Mouse (Mus musculus) kidney, postnatal 0 days (tissue): ENCODE data around the gene Pbx2. TPM values are rescaled to one million over a fixed set of nuclear protein-coding genes. Genes with fewer than 3 reads are reported as not detected.
"Not testable (repeated sequence)": the region's sequence is repeated elsewhere in the genome, so short reads cannot be mapped to it uniquely, and the experiment has no call there.

Experiments used
- ATAC-seq: fragments of 200-750 bp; cut with Nextera tagmentation; replicated peaks from 2 replicates; pipeline ENCODE4 v1.8.0; 2017; ENCODE audit warnings: low read depth, moderate number of reproducible peaks, moderate TSS enrichment, moderate library complexity; ENCODE audit not compliant: low FRiP score
- DNase-seq: peaks from one replicate; pipeline ENCODE4 v3.0.0-alpha.2; 2016; ENCODE audit warnings: low spot score
- H3K27ac ChIP-seq: fragments of 300-500 bp; sonication (generic); 2 replicates; pipeline ENCODE4 v1.5.1; 2014; ENCODE audit warnings: mild to moderate bottlenecking
- H3K27me3 ChIP-seq: fragments of 300-500 bp; sonication (generic); 2 replicates; pipeline ENCODE4 v1.6.1; 2014; ENCODE audit warnings: low read length, mixed read lengths; ENCODE audit not compliant: insufficient read depth
- H3K36me3 ChIP-seq: fragments of 300-500 bp; sonication (generic); 2 replicates; pipeline ENCODE4 v1.6.1; 2014; ENCODE audit warnings: low read length, mixed read lengths; ENCODE audit not compliant: insufficient read depth
- H3K4me1 ChIP-seq: fragments of 300-500 bp; sonication (generic); replicated peaks from 2 replicates; pipeline ENCODE4 v1.6.1; 2014; ENCODE audit warnings: antibody characterized with exemption, low read length, mixed read lengths; ENCODE audit not compliant: insufficient read depth
- H3K4me2 ChIP-seq: fragments of 300-500 bp; sonication (generic); 2 replicates; pipeline ENCODE4 v1.6.1; 2014; ENCODE audit warnings: mild to moderate bottlenecking, low read length, moderate library complexity, mixed read lengths
- H3K4me3 ChIP-seq: fragments of 300-500 bp; sonication (generic); replicated peaks from 2 replicates; pipeline ENCODE4 v1.5.1; 2014; ENCODE audit warnings: low read depth, low read length
- H3K9ac ChIP-seq: fragments of 300-500 bp; sonication (generic); 2 replicates; pipeline ENCODE4 v1.6.1; 2014; ENCODE audit warnings: low read depth, low read length
- H3K9me3 ChIP-seq: fragments of 300-500 bp; sonication (generic); replicated peaks from 2 replicates; pipeline ENCODE4 v1.6.1; 2016; ENCODE audit warnings: low read length, inconsistent platforms, mixed read lengths
- CTCF ChIP-seq: IDR thresholded peaks from 2 replicates; pipeline ENCODE4 v1.5.1; 2016; ENCODE audit warnings: antibody characterized with exemption, low read depth, mild to moderate bottlenecking, moderate library complexity
- WGBS: fragments of 180-500 bp; shearing (Covaris S2); extraction: QIAGEN DNeasy Blood & Tissue Kit; methylation state at CpG from one replicate; pipeline ENCODE4 v1.1.7; 2014; 5-methylcytosine and 5-hydroxymethylcytosine counted together
- polyA plus RNA-seq: library from polyadenylated mRNA; unstranded; fragments of >200 nt; fragmentation: Nextera tagmentation; extraction: Ambion mirVana; gene quantifications from 2 replicates; pipeline ENCODE4 v1.2.1, GENCODE M21; 2015

Pbx2 gene
- polyA plus RNA-seq: 13.0 and 13.2 TPM in 2 replicates

GRCm38 (mm10) chr17:34591029-34591993, at the start of gene Pbx2:
Pbx2 (plus strand) TSS chr17:34591266.
- peak; percentile 81 for DNase-seq
- Histone ChIP-seq H3K27ac (peak within 1 kb of the TSS; percentile 99), H3K4me3 (peak within 1 kb of the TSS; percentile 81), H3K4me1 (peaks cover 56% of the 10 kb centered on the region), H3K9ac (peak within 1 kb of the TSS; percentile 96), H3K36me3 (peaks cover 7% of the 10 kb centered on the region; the same call in 1 of the 2 replicates), H3K9me3 (no peaks in the 10 kb centered on the region), H3K27me3 (no peaks in the 10 kb centered on the region), H3K4me2 (peak within 1 kb of the TSS; percentile 98)
- TF ChIP-seq CTCF: no peak
- ATAC-seq: peak; percentile 22
- WGBS: 4% methylated on average over 21 of the region's 21 CpGs

- WGBS: 95% methylated on average over 12 of the region's 13 CpGs
These were observed 47.5 kb upstream of the Pbx2 start for GRCm38 (mm10) chr17:34543567-34543966.

GRCm38 (mm10) chr17:34546797-34547196, 44.3 kb upstream of the Pbx2 start:
- WGBS: 68% methylated on average over 1 of the region's 1 CpGs
- no peak overlapping the region for H3K27ac ChIP-seq
- H3K4me3 ChIP-seq: no peak overlapping the region
- H3K9me3 ChIP-seq: no peaks in the 10 kb centered on the region
- TF ChIP-seq CTCF: no peak
- no peak overlapping the region for H3K4me2 ChIP-seq
- H3K9ac ChIP-seq: no peak overlapping the region
- no peak for ATAC-seq
- DNase-seq: no peak
- H3K27me3 ChIP-seq: no peaks in the 10 kb centered on the region
- H3K4me1 ChIP-seq: no peaks in the 10 kb centered on the region
- H3K36me3 ChIP-seq: no peaks in the 10 kb centered on the region

More at GRCm38 (mm10) chr17:34543567-34543966, 47.5 kb upstream of the Pbx2 start:
- not testable (repeated sequence) for H3K36me3 ChIP-seq, H3K27me3 ChIP-seq, H3K27ac ChIP-seq, H3K9me3 ChIP-seq, DNase-seq, ATAC-seq, H3K9ac ChIP-seq, H3K4me3 ChIP-seq, H3K4me2 ChIP-seq, H3K4me1 ChIP-seq

GRCm38 (mm10) chr17:34547601-34548000, 43.5 kb upstream of the Pbx2 start:
- no peak for TF ChIP-seq CTCF
- H3K36me3 ChIP-seq: no peaks in the 10 kb centered on the region
- H3K4me1 ChIP-seq: no peaks in the 10 kb centered on the region
- no peak overlapping the region for H3K27ac ChIP-seq
- no peaks in the 10 kb centered on the region for H3K27me3 ChIP-seq
- no peak overlapping the region for H3K9ac ChIP-seq
- no peak overlapping the region for H3K4me3 ChIP-seq
- no peak for DNase-seq
- WGBS: 84% methylated on average over 4 of the region's 4 CpGs
- no peak for ATAC-seq
- H3K4me2 ChIP-seq: no peak overlapping the region
- no peaks in the 10 kb centered on the region for H3K9me3 ChIP-seq

- no peak overlapping the region for H3K27ac ChIP-seq
- DNase-seq (no peak), ATAC-seq (no peak)
- no peak for TF ChIP-seq CTCF
- H3K4me1 ChIP-seq: no peaks in the 10 kb centered on the region
- no peak overlapping the region for H3K4me3 ChIP-seq
- no peak overlapping the region for H3K4me2 ChIP-seq
- no peaks in the 10 kb centered on the region for H3K36me3 ChIP-seq
- no peaks in the 10 kb centered on the region for H3K9me3 ChIP-seq
- 80% methylated on average over 3 of the region's 3 CpGs for WGBS
- H3K27me3 ChIP-seq: no peaks in the 10 kb centered on the region
- H3K9ac ChIP-seq: no peak overlapping the region
These were observed 41.9 kb upstream of the Pbx2 start for GRCm38 (mm10) chr17:34549156-34549555.

GRCm38 (mm10) chr17:34549843-34550242, 41.2 kb upstream of the Pbx2 start:
- WGBS: 77% methylated on average over 2 of the region's 2 CpGs
- Histone ChIP-seq H3K36me3 (no peaks in the 10 kb centered on the region), H3K9me3 (no peaks in the 10 kb centered on the region), H3K4me3 (no peak overlapping the region), H3K27me3 (no peaks in the 10 kb centered on the region), H3K4me1 (no peaks in the 10 kb centered on the region), H3K9ac (no peak overlapping the region), H3K4me2 (no peak overlapping the region), H3K27ac (no peak overlapping the region)
- ATAC-seq (no peak), DNase-seq (no peak)
- TF ChIP-seq CTCF: no peak
